Mouse (Mus musculus) neural tube, embryonic 12.5 days (tissue): ENCODE results near the gene Il22ra1. TPM values are rescaled to one million over a fixed set of nuclear protein-coding genes. Genes with fewer than 3 reads are reported as not detected.

Source experiments
- ATAC-seq: fragments of 200-750 bp; cut with Nextera tagmentation; 2 replicates; pipeline ENCODE4 v1.8.0; 2017; ENCODE audit warnings: low read depth, mild to moderate bottlenecking, moderate TSS enrichment, moderate library complexity; ENCODE audit not compliant: low FRiP score
- H3K27ac ChIP-seq: fragments of 300-500 bp; sonication (generic); 2 replicates; pipeline ENCODE4 v1.5.1; 2016
- H3K27me3 ChIP-seq: fragments of 300-500 bp; sonication (generic); replicated peaks from 2 replicates; pipeline ENCODE4 v1.6.1; 2016; ENCODE audit warnings: mild to moderate bottlenecking
- H3K36me3 ChIP-seq: fragments of 300-500 bp; sonication (generic); 2 replicates; pipeline ENCODE4 v1.6.1; 2016; ENCODE audit warnings: mild to moderate bottlenecking
- H3K4me1 ChIP-seq: fragments of 300-500 bp; sonication (generic); 2 replicates; pipeline ENCODE4 v1.6.1; 2016
- H3K4me2 ChIP-seq: fragments of 300-500 bp; sonication (generic); replicated peaks from 2 replicates; pipeline ENCODE4 v1.6.1; 2016; ENCODE audit warnings: mild to moderate bottlenecking
- H3K4me3 ChIP-seq: fragments of 300-500 bp; sonication (generic); 2 replicates; pipeline ENCODE4 v1.5.1; 2016
- H3K9ac ChIP-seq: fragments of 300-500 bp; sonication (generic); 2 replicates; pipeline ENCODE4 v1.6.1; 2016; ENCODE audit warnings: mild to moderate bottlenecking
- H3K9me3 ChIP-seq: fragments of 300-500 bp; sonication (generic); 2 replicates; pipeline ENCODE4 v1.6.1; 2016; ENCODE audit warnings: mild to moderate bottlenecking
- WGBS: fragments of 180-500 bp; shearing (Covaris S2); methylation state at CpG from one replicate; pipeline ENCODE4 v1.1.7; 2016; 5-methylcytosine and 5-hydroxymethylcytosine counted together
- polyA plus RNA-seq: library from polyadenylated mRNA; unstranded; fragments of >200 nt; fragmentation: Nextera tagmentation; extraction: Ambion mirVana; gene quantifications from 2 replicates; pipeline ENCODE4 v1.2.1, GENCODE M21; 2016

The Il22ra1 gene
- polyA plus RNA-seq, 1 experiment from 2014 or later = not detected

GRCm38 (mm10) chr4:135780255-135780654 lies 52.3 kb downstream of the Il22ra1 start:
- Histone ChIP-seq H3K4me2 (no peak overlapping the region), H3K27ac (no peak overlapping the region), H3K9ac (no peak overlapping the region), H3K27me3 (no peaks in the 10 kb centered on the region), H3K9me3 (no peaks in the 10 kb centered on the region), H3K4me3 (no peak overlapping the region), H3K4me1 (no peaks in the 10 kb centered on the region), H3K36me3 (no peaks in the 10 kb centered on the region)
- WGBS = 81% methylated on average over 3 of the region's 3 CpGs
- no peak for ATAC-seq

- no peak for ATAC-seq
- Histone ChIP-seq H3K4me3 (no peak overlapping the region), H3K4me1 (no peaks in the 10 kb centered on the region), H3K27me3 (no peaks in the 10 kb centered on the region), H3K27ac (no peak overlapping the region), H3K9ac (no peak overlapping the region), H3K4me2 (no peak overlapping the region), H3K9me3 (no peaks in the 10 kb centered on the region), H3K36me3 (no peaks in the 10 kb centered on the region)
- 90% methylated on average over 5 of the region's 5 CpGs for whole genome bisulfite sequencing
These were observed 53.3 kb downstream of the Il22ra1 start for GRCm38 (mm10) chr4:135781304-135781703.

- no peaks in the 10 kb centered on the region for H3K4me1 ChIP-seq
- 85% methylated on average over 5 of the region's 5 CpGs for WGBS
These were observed 58.6 kb downstream of the Il22ra1 start for GRCm38 (mm10) chr4:135786581-135786980.

GRCm38 (mm10) chr4:135787271-135787670 lies 59.3 kb downstream of the Il22ra1 start:
- Histone ChIP-seq H3K4me1 (no peaks in the 10 kb centered on the region), H3K27ac (no peak overlapping the region), H3K4me2 (no peak overlapping the region), H3K36me3 (no peaks in the 10 kb centered on the region), H3K9me3 (no peaks in the 10 kb centered on the region), H3K4me3 (no peak overlapping the region), H3K27me3 (no peaks in the 10 kb centered on the region), H3K9ac (0 out of 2 replicates have a peak overlapping the region, but pooled peaks have one; percentile 8)
- WGBS = 89% methylated on average over 6 of the region's 6 CpGs
- no peak for ATAC-seq

More at GRCm38 (mm10) chr4:135786581-135786980, 58.6 kb downstream of the Il22ra1 start:
- Histone ChIP-seq H3K27me3 (no peaks in the 10 kb centered on the region), H3K9ac (no peak overlapping the region), H3K27ac (no peak overlapping the region), H3K4me3 (no peak overlapping the region), H3K9me3 (no peaks in the 10 kb centered on the region), H3K4me2 (no peak overlapping the region), H3K36me3 (no peaks in the 10 kb centered on the region)
- ATAC-seq = no peak

- Histone ChIP-seq H3K4me2 (no peak overlapping the region), H3K4me1 (no peaks in the 10 kb centered on the region), H3K27ac (no peak overlapping the region), H3K27me3 (no peaks in the 10 kb centered on the region), H3K9ac (no peak overlapping the region), H3K36me3 (no peaks in the 10 kb centered on the region), H3K9me3 (no peaks in the 10 kb centered on the region), H3K4me3 (no peak overlapping the region)
- ATAC-seq = no peak
- WGBS = 74% methylated on average over 2 of the region's 2 CpGs
These were observed 61.2 kb downstream of the Il22ra1 start for GRCm38 (mm10) chr4:135789135-135789534.

GRCm38 (mm10) chr4:135792821-135793220 lies 64.8 kb downstream of the Il22ra1 start:
- no peaks in the 10 kb centered on the region for H3K9me3 ChIP-seq
- H3K4me3 ChIP-seq = no peak overlapping the region
- H3K4me1 ChIP-seq = no peaks in the 10 kb centered on the region
- no peak overlapping the region for H3K4me2 ChIP-seq
- ATAC-seq = no peak
- WGBS = 88% methylated on average over 5 of the region's 5 CpGs
- no peaks in the 10 kb centered on the region for H3K27me3 ChIP-seq
- no peak overlapping the region for H3K27ac ChIP-seq
- H3K9ac ChIP-seq = no peak overlapping the region
- H3K36me3 ChIP-seq = no peaks in the 10 kb centered on the region

GRCm38 (mm10) chr4:135797931-135798330 lies 70.0 kb downstream of the Il22ra1 start:
- no peak overlapping the region for H3K27ac ChIP-seq
- H3K9me3 ChIP-seq = no peaks in the 10 kb centered on the region
- H3K4me3 ChIP-seq = no peak overlapping the region
- no peaks in the 10 kb centered on the region for H3K27me3 ChIP-seq
- H3K4me1 ChIP-seq = peaks cover 4% of the 10 kb centered on the region; the same call in 1 of the 2 replicates
- no peak overlapping the region for H3K9ac ChIP-seq
- WGBS = 36% methylated on average over 11 of the region's 11 CpGs
- H3K4me2 ChIP-seq = 0 out of 2 replicates have a peak overlapping the region, but pooled peaks have one; percentile 2
- H3K36me3 ChIP-seq = no peaks in the 10 kb centered on the region
- ATAC-seq = no peak

- Histone ChIP-seq H3K4me1 (peaks cover 4% of the 10 kb centered on the region; the same call in 1 of the 2 replicates), H3K36me3 (no peaks in the 10 kb centered on the region), H3K27ac (no peak overlapping the region), H3K9me3 (0 out of 2 replicates have a peak, but pooled peaks cover 7% of the 10 kb centered on the region), H3K27me3 (no peaks in the 10 kb centered on the region), H3K9ac (no peak overlapping the region), H3K4me3 (no peak overlapping the region), H3K4me2 (no peak overlapping the region)
- no peak for ATAC-seq
- WGBS = 25% methylated on average over 8 of the region's 8 CpGs
These were observed 73.6 kb downstream of the Il22ra1 start for GRCm38 (mm10) chr4:135801543-135801942.

Other genes starting within 250 kb of the Il22ra1 start
- gene Stpg1, start 233.4 kb upstream of the Il22ra1 start, polyA plus RNA-seq = 0.41 TPM in 1 of 2 replicates, not detected in the other
- gene Nipal3, start 233.1 kb upstream of the Il22ra1 start, polyA plus RNA-seq = 3.8 and 4.7 TPM in 2 replicates
- 1.8 and 1.9 TPM in 2 replicates for gene Grhl3, start 154.5 kb upstream of the Il22ra1 start, polyA plus RNA-seq
- 0.15 and 0.22 TPM in 2 replicates for gene Ifnlr1, start 41.9 kb upstream of the Il22ra1 start, polyA plus RNA-seq
- 1.1 and 1.5 TPM in 2 replicates for gene Myom3, start 31.5 kb downstream of the Il22ra1 start, polyA plus RNA-seq
- gene Srsf10, start 127.6 kb downstream of the Il22ra1 start, polyA plus RNA-seq = 279 and 303 TPM in 2 replicates
- 145 and 154 TPM in 2 replicates for gene Pnrc2, start 145.7 kb downstream of the Il22ra1 start, polyA plus RNA-seq
- gene Cnr2, start 167.2 kb downstream of the Il22ra1 start, polyA plus RNA-seq = 0.32 and 0.34 TPM in 2 replicates
- 48.2 and 53.6 TPM in 2 replicates for gene Fuca1, start 192.6 kb downstream of the Il22ra1 start, polyA plus RNA-seq
- gene Hmgcl, start 218.3 kb downstream of the Il22ra1 start, polyA plus RNA-seq = 55.9 and 56.6 TPM in 2 replicates
- 34.8 and 38.9 TPM in 2 replicates for gene Gale, start 235.6 kb downstream of the Il22ra1 start, polyA plus RNA-seq
- gene Lypla2, start 244.5 kb downstream of the Il22ra1 start, polyA plus RNA-seq = 189 and 194 TPM in 2 replicates